Mouse (Mus musculus): ENCODE measurements around the gene Osgep.

DNA sequence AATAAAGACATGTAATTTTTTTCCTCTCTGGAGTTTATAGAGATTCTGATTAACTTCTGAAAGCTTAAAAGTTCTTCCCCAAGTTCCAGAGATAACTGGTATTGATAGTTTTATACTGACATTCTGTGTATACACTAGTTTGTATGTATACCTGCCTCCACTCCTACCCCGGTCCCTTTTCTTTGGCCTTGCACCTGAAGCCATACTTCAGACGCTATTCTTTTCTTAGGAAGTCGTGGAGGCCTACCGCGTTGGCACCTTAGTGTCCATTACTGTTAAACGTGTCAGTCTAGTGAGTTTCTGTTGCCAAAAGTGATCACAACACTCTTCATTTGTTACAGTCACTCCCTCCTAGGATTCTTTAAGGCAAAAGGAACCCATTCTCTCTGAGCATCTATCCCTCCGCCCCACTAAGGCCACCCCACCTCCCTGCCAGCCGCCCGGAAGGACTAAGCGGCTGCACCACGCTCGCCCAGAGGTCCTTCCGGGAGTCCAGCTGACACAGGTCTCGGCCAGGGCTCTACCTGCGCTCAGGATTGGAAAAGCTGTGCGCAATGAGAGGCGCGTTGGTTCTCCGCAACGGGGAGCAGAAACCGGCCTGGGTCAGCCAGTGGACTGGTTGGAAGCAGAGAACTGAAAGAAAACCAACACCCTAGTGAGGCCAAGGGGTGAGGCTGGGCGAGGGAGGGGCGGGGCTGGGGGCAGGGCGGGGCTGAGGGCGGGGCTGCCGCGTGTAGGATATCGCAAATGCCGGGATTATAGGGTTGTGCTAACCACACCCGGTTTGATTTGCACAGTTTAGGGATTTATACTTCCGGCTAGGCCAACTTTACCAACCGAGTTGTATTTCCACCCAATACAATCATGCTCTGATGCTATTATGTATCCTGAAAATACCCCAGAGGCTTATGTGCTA is 54.5 kb downstream of the Osgep start, which contains the start of gene Tep1:
- TF ChIP-seq POLR2A (IDR thresholded peaks at IDR 0.05; ENCODE audit: control insufficient read depth, low read depth, low read length) (no peak), CTCF (IDR thresholded peaks at IDR 0.05; ENCODE audit: control insufficient read depth, insufficient read depth, insufficient replicate concordance, low read depth, low read length) (no peak)

Data from testis, adult 2 months (tissue).